Mouse (Mus musculus) forebrain, embryonic 14.5 days (tissue): Measurements from ENCODE around the gene Psme1. TPM values are rescaled to one million over a fixed set of nuclear protein-coding genes. Genes with fewer than 3 reads are reported as not detected.

Experiments
- ATAC-seq: fragments of 200-750 bp; cut with Nextera tagmentation; 2 replicates; pipeline ENCODE4 v1.8.0; 2017; ENCODE audit warnings: mild to moderate bottlenecking, moderate library complexity
- DNase-seq: peaks from one replicate; pipeline ENCODE4 v3.0.0-alpha.2; 2015; ENCODE audit warnings: low spot score
- H3K27ac ChIP-seq: fragments of 300-500 bp; sonication (generic); 2 replicates; pipeline ENCODE4 v1.5.1; 2014; ENCODE audit warnings: low read depth, mild to moderate bottlenecking, control low read depth, low read length, moderate library complexity
- H3K27me3 ChIP-seq: fragments of 300-500 bp; sonication (generic); replicated peaks from 2 replicates; pipeline ENCODE4 v1.6.1; 2014; ENCODE audit warnings: low read length, control low read depth, mixed read lengths; ENCODE audit not compliant: control insufficient read depth, insufficient read depth
- H3K36me3 ChIP-seq: fragments of 300-500 bp; sonication (generic); 2 replicates; pipeline ENCODE4 v1.6.1; 2014; ENCODE audit warnings: low read length, control low read depth; ENCODE audit not compliant: control insufficient read depth, insufficient read depth
- H3K4me1 ChIP-seq: fragments of 300-500 bp; sonication (generic); 2 replicates; pipeline ENCODE4 v1.6.1; 2014; ENCODE audit warnings: antibody characterized with exemption, low read length, control low read depth; ENCODE audit not compliant: control insufficient read depth, insufficient read depth
- H3K4me2 ChIP-seq: fragments of 300-500 bp; sonication (generic); 2 replicates; pipeline ENCODE4 v1.6.1; 2014; ENCODE audit warnings: mild to moderate bottlenecking, control low read depth, low read length
- H3K4me3 ChIP-seq: fragments of 300-500 bp; sonication (generic); 2 replicates; pipeline ENCODE4 v1.5.1; 2014; ENCODE audit warnings: low read depth, low read length, control low read depth
- H3K9ac ChIP-seq: fragments of 300-500 bp; sonication (generic); 2 replicates; pipeline ENCODE4 v1.6.1; 2014; ENCODE audit warnings: mild to moderate bottlenecking, low read length, control low read depth, moderate library complexity
- H3K9me3 ChIP-seq: fragments of 300-500 bp; sonication (generic); replicated peaks from 2 replicates; pipeline ENCODE4 v1.6.1; 2016; ENCODE audit warnings: low read length, control low read depth, mixed read lengths; ENCODE audit not compliant: control insufficient read depth
- WGBS: fragments of 180-500 bp; shearing (Covaris S2); extraction: QIAGEN DNeasy Blood & Tissue Kit; methylation state at CpG from one replicate; pipeline ENCODE4 v1.1.7; 2014; 5-methylcytosine and 5-hydroxymethylcytosine counted together
- polyA plus RNA-seq: library from polyadenylated mRNA; unstranded; fragments of >200 nt; fragmentation: Nextera tagmentation; extraction: Ambion mirVana; gene quantifications from 2 replicates; pipeline ENCODE4 v1.2.1, GENCODE M21; 2014

Psme1 gene
- polyA plus RNA-seq, 1 experiment from 2014 or later: 192 TPM

- Histone ChIP-seq H3K9me3 (no peaks in the 10 kb centered on the region), H3K27ac (peak overlapping the region; percentile 88), H3K4me3 (peak overlapping the region; percentile 65), H3K36me3 (peaks cover 9% of the 10 kb centered on the region), H3K27me3 (no peaks in the 10 kb centered on the region), H3K4me1 (peaks cover 6% of the 10 kb centered on the region; the same call in 1 of the 2 replicates), H3K4me2 (peak overlapping the region; percentile 89), H3K9ac (peak overlapping the region; percentile 94)
- DNase-seq: peak; percentile 55
- WGBS: 29% methylated on average over 6 of the region's 6 CpGs
- no peak for ATAC-seq
Measured at GRCm38 (mm10) chr14:55578668-55579269, 846 bp downstream of the Psme1 start.

GRCm38 (mm10) chr14:55579511-55580496 lies 1.9 kb downstream of the Psme1 start:
- DNase-seq: no peak
- H3K4me3 ChIP-seq: no peak overlapping the region
- no peaks in the 10 kb centered on the region for H3K9me3 ChIP-seq
- no peak overlapping the region for H3K9ac ChIP-seq
- no peaks in the 10 kb centered on the region for H3K27me3 ChIP-seq
- 88% methylated on average over 23 of the region's 23 CpGs for WGBS
- ATAC-seq: no peak
- no peak overlapping the region for H3K27ac ChIP-seq
- H3K4me1 ChIP-seq: peaks cover 6% of the 10 kb centered on the region; the same call in 1 of the 2 replicates
- H3K4me2 ChIP-seq: no peak overlapping the region
- H3K36me3 ChIP-seq: peaks cover 9% of the 10 kb centered on the region

GRCm38 (mm10) chr14:55580731-55581130 lies 2.8 kb downstream of the Psme1 start:
- no peaks in the 10 kb centered on the region for H3K27me3 ChIP-seq
- H3K4me3 ChIP-seq: no peak overlapping the region
- DNase-seq: no peak
- no peak overlapping the region for H3K4me2 ChIP-seq
- peaks cover 6% of the 10 kb centered on the region; the same call in 1 of the 2 replicates for H3K4me1 ChIP-seq
- H3K36me3 ChIP-seq: peaks cover 9% of the 10 kb centered on the region
- H3K9ac ChIP-seq: no peak overlapping the region
- ATAC-seq: no peak
- H3K9me3 ChIP-seq: no peaks in the 10 kb centered on the region
- H3K27ac ChIP-seq: no peak overlapping the region
- WGBS: 93% methylated on average over 16 of the region's 16 CpGs

GRCm38 (mm10) chr14:55581981-55582681 lies 4.2 kb downstream of the Psme1 start:
- peaks cover 6% of the 10 kb centered on the region; the same call in 1 of the 2 replicates for H3K4me1 ChIP-seq
- no peak overlapping the region for H3K27ac ChIP-seq
- no peak for ATAC-seq
- H3K4me2 ChIP-seq: no peak overlapping the region
- H3K4me3 ChIP-seq: no peak overlapping the region
- peaks cover 9% of the 10 kb centered on the region for H3K36me3 ChIP-seq
- 73% methylated on average over 9 of the region's 9 CpGs for WGBS
- H3K27me3 ChIP-seq: no peaks in the 10 kb centered on the region
- H3K9me3 ChIP-seq: no peaks in the 10 kb centered on the region
- no peak for DNase-seq
- no peak overlapping the region for H3K9ac ChIP-seq

- WGBS: 32% methylated on average over 5 of the region's 5 CpGs
- Histone ChIP-seq H3K36me3 (peaks cover 15% of the 10 kb centered on the region), H3K4me2 (peak overlapping the region; percentile 67), H3K9me3 (no peaks in the 10 kb centered on the region), H3K27me3 (no peaks in the 10 kb centered on the region), H3K4me1 (no peaks in the 10 kb centered on the region), H3K27ac (no peak overlapping the region), H3K4me3 (peak overlapping the region; percentile 39), H3K9ac (peak overlapping the region; percentile 67)
- ATAC-seq: no peak
- no peak for DNase-seq
Measured at GRCm38 (mm10) chr14:55584303-55584701, 6.4 kb downstream of the Psme1 start.

GRCm38 (mm10) chr14:55584702-55585565 lies 7.0 kb downstream of the Psme1 start, which contains the start of gene Emc9:
Emc9 (minus strand) TSS chr14:55585302.
- Histone ChIP-seq H3K27me3 (no peaks in the 10 kb centered on the region), H3K9me3 (no peaks in the 10 kb centered on the region), H3K9ac (peak within 1 kb of the TSS; percentile 67), H3K36me3 (peaks cover 15% of the 10 kb centered on the region), H3K4me1 (peaks cover 2% of the 10 kb centered on the region; the same call in 1 of the 2 replicates), H3K4me2 (peak within 1 kb of the TSS; percentile 67), H3K4me3 (peak within 1 kb of the TSS; percentile 39), H3K27ac (no peak within 1 kb of the TSS)
- WGBS: 2% methylated on average over 43 of the region's 43 CpGs
- ATAC-seq: peak; percentile 56
- DNase-seq: peak; percentile 25

GRCm38 (mm10) chr14:55585566-55585960 lies 7.6 kb downstream of the Psme1 start:
- H3K4me3 ChIP-seq: peak overlapping the region; percentile 39; the same call in 1 of the 2 replicates
- no peaks in the 10 kb centered on the region for H3K9me3 ChIP-seq
- no peak overlapping the region for H3K27ac ChIP-seq
- H3K9ac ChIP-seq: 0 out of 2 replicates have a peak overlapping the region, but pooled peaks have one; percentile 67
- 64% methylated on average over 6 of the region's 6 CpGs for WGBS
- H3K36me3 ChIP-seq: peaks cover 11% of the 10 kb centered on the region; the same call in 1 of the 2 replicates
- ATAC-seq (no peak), DNase-seq (no peak)
- H3K4me2 ChIP-seq: peak overlapping the region; percentile 67; the same call in 1 of the 2 replicates
- H3K27me3 ChIP-seq: no peaks in the 10 kb centered on the region
- peaks cover 7% of the 10 kb centered on the region; the same call in 1 of the 2 replicates for H3K4me1 ChIP-seq

GRCm38 (mm10) chr14:55586149-55586548 lies 8.2 kb downstream of the Psme1 start:
- 97% methylated on average over 2 of the region's 2 CpGs for WGBS
- ATAC-seq: no peak

More at GRCm38 (mm10) chr14:55586149-55586548, 8.2 kb downstream of the Psme1 start:
- Histone ChIP-seq H3K36me3 (peaks cover 11% of the 10 kb centered on the region; the same call in 1 of the 2 replicates), H3K4me2 (no peak overlapping the region), H3K4me1 (peaks cover 7% of the 10 kb centered on the region; the same call in 1 of the 2 replicates), H3K27ac (no peak overlapping the region), H3K9me3 (no peaks in the 10 kb centered on the region), H3K9ac (no peak overlapping the region), H3K4me3 (no peak overlapping the region), H3K27me3 (no peaks in the 10 kb centered on the region)
- DNase-seq: no peak
